Mouse (Mus musculus): ENCODE data around the gene Limch1.

The Limch1 gene

DNA sequence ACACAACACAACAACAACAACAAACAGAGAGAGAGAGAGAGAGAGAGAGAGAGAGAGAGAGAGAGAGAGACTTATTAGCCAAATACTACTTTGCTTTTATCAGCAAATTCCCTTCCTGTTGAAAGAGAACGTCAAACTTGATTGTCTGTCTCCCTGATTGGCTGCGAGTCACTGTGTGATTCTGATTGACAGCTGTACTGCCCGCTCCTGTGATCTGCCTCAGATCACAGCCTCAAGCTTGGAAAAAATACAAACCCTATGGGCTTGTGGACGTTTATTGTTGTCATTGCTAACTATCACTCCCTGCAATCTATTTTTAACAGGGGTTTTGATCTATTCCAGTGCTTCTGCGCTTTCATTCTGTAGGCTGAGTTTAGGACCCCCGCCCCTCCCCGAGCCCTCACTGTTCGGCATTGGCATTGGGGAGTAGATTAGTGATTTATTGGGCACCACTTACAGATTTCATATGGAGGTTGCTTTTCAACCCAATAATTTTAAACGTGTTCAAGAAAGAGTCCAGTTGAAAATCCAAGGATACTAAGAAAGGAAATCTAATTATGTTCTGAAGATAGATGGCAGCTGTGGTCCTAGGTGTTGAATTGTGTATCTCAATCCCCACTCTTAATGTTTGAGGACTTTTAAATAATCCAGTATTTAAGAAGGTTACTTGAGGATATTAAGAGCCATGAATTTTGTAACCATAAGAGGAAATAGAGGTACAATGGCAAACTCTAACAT lies 39.2 kb downstream of the Limch1 start:
- no peak for DNase-seq (ENCODE audit: low spot score in 2 of 2)

DNA sequence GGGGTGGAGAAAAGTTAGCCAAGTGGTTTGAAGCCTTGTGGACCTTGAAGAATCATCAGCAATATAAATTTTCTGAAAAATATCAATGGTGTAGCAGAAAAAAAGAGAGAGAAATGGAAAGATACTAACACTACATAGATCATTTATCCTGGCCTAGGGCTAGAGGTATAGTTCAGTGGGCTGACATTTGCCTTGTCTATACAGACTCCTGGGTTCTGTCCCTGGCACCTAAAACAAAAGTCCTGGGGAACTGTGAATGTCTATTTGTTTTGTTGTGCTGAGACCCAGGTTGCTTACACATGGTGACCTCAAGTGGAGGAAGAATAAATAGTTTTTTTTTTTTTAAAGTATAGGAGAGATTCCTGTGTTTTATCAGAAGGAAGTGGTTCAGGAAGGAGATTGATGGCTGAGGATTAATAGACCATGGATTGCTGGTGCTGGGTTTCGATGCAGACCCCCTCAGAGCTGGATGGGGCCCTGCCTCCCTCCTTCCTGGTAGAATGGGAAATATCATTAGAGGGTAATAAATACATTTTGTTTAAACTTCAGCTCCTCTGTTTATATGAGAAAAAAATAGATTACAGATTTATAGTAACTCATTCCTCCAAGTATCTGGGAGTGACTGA lies 40.5 kb downstream of the Limch1 start:
- DNase-seq (ENCODE audit: low spot score in 2 of 2), result no peak

GRCm38 (mm10) chr5:66786621-66787061 lies 41.0 kb downstream of the Limch1 start:
- DNase-seq (ENCODE audit: low spot score in 2 of 2), result no peak

GRCm38 (mm10) chr5:66789041-66789440 lies 43.4 kb downstream of the Limch1 start:
- DNase-seq (ENCODE audit: low spot score in 2 of 2), result no peak

GRCm38 (mm10) chr5:66791161-66791560 lies 45.5 kb downstream of the Limch1 start:
- DNase-seq (ENCODE audit: low spot score in 2 of 2), result no peak

DNA sequence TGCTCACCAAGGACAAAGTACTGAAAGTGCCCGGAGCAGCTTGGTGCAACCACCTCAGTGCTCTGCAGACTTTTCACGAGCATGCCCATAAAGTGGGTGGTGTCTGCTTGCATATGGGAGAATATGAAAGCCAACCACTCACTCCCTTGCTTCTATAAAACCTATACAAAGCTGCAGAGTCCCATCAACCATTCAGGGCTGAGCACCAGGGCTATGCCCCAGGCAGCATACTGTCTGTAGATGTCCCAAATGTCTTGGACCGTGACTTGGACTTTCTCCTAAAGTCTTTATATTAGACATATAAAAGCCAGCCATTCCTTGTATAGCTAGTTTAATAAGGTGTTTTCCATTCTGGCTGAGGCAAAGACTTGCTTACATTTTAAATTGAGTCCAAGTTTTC lies 47.6 kb downstream of the Limch1 start:
- no peak for DNase-seq (ENCODE audit: low spot score in 2 of 2)

DNA sequence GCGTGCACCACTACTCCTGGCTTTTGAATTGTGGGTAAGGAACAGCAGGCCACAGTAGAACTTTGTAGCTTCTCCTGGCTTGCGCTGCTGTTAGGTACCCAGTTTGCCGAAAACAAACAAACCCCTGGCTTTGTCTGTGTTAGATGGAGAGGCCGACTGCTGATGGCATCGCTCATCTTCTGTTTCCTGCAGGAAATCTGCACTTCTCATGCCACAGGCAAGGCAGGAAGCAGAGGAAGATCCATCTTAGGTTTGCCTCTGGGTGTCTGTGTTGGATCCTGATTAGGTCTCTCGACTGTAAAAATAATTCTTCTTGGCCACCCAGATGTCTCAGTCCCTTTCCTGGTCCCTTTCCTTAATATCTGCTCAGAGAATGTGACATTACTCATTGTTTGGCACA lies 51.7 kb downstream of the Limch1 start:
- DNase-seq (ENCODE audit: low spot score in 2 of 2), result no peak

- no peak for DNase-seq (ENCODE audit: low spot score in 2 of 2)
These were observed 52.5 kb downstream of the Limch1 start for GRCm38 (mm10) chr5:66798135-66798534.

- DNase-seq (ENCODE audit: low spot score in 2 of 2), result no peak
These were observed 53.0 kb downstream of the Limch1 start for GRCm38 (mm10) chr5:66798591-66799003.

DNA sequence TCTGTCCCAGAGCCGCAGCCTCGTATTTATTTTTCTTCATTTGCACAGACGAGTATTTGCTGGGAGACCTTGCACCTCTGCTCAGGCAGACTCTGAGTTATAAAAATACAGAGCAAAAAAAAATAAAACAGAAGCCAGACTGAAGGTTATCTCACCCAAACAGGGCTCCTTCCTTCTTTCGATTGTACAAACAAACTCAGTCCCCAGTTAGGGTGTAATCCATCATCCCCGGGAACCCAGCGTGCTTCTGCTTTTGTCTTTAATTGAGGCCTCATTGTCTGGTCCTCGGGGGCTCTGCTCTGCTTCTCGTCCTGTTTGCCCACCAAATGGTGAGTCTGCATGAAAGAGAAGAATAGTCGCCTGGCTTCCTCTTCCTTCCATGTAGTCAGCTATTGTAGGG lies 54.6 kb downstream of the Limch1 start:
- no peak for DNase-seq (ENCODE audit: low spot score in 2 of 2)

- no peak for DNase-seq (ENCODE audit: low spot score in 2 of 2)
These were observed 55.4 kb downstream of the Limch1 start for GRCm38 (mm10) chr5:66800977-66801376.

GRCm38 (mm10) chr5:66802196-66802595 lies 56.6 kb downstream of the Limch1 start:
- no peak for DNase-seq (ENCODE audit: low spot score in 2 of 2)

DNA sequence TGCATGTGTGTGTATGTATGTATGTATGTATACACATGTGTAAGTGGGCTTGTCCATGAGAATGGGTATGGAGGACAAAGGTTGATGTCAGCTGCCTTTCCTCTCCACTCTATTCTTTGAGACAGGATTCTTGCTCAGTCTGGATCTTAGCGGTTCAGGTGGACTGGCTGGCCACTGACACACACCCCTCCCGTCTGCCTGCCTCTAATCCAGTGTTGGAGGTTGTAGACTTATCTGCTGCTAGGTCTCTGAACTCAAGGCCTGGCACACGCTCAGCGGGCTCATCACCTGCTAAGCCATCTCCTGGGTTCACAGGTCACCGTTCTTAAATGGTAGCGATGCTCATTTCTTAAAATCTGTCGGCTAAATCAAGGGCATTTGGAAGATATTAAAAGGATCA lies 60.7 kb downstream of the Limch1 start:
- no peak for DNase-seq (ENCODE audit: low spot score in 2 of 2)

DNA sequence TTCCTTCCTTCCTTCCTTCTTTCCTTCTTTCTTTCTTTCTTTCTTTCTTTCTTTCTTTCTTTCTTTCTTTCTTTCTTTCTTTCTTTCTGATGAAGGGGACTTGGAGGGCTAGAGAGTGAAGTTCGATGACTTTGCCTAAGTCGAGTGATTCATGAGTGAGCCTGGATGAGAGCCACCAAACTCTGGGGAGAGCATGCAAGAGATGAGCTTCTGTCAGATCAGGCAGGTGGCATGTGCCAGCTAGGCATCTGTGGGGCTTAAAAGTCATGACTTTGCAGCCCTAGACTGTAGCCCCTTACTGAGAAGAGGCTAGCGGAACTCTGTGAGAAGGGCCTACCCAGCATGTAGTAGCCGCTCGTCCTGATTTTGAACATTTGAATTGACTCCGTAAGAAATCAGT lies 62.1 kb downstream of the Limch1 start:
- no peak for DNase-seq (ENCODE audit: low spot score in 2 of 2)

DNA sequence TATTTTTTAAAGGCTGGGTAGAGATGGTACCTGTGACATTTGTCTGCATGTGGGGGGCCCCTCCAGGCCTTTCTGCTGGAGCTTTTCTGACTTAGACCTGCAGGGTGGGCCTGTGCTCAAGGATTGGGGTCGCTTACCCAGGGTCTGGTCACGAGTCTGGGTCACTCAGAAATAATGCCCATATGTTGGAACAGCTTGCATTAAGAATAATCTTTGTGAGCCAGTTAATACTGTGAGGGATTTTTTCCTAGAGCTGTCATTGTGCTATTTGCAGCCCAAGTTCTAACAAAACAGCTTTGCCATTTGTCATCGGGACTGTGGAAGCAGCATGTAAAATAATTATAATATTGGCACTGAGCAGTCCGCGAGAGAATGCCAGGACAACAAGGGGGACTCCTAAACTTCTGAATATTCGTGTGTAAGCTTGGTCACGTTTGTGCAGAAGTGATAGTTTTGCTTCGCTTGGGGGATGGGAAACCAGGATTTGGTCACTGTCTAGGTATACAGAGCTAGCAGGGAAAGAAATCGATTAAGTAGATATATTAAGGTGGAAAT lies 63.5 kb downstream of the Limch1 start:
- DNase-seq (ENCODE audit: low spot score in 2 of 2), result no peak

GRCm38 (mm10) chr5:66810396-66810795 lies 64.8 kb downstream of the Limch1 start:
- DNase-seq (ENCODE audit: low spot score in 2 of 2), result no peak

- no peak for DNase-seq (ENCODE audit: low spot score in 2 of 2)
These were observed 69.0 kb downstream of the Limch1 start for GRCm38 (mm10) chr5:66814674-66815073.

DNA sequence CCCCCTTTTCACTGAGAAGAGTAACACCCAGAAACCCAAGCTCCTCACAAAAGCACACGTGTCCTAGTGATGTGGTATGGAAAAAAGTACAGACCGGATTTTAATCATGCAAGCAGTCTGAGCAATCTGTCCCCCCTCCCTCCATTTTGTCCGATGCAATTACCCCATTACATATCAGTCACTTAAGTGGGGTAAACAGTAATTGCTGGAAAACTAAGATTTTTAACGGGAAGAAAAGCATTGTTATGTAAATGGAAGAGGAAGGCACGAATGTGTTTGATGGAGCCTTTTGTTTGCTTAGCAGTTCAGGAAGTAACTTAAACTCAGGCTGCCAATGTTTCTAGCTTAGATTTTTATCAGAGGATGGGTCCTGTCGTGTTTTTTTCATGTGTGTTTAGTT lies 70.2 kb downstream of the Limch1 start:
- no peak for DNase-seq (ENCODE audit: low spot score in 2 of 2)

GRCm38 (mm10) chr5:66816751-66817150 lies 71.1 kb downstream of the Limch1 start:
- DNase-seq (ENCODE audit: low spot score in 2 of 2), result no peak

- DNase-seq (ENCODE audit: low spot score in 2 of 2), result no peak
These were observed 71.7 kb downstream of the Limch1 start for GRCm38 (mm10) chr5:66817184-66817956.

- no peak for DNase-seq (ENCODE audit: low spot score in 2 of 2)
These were observed 77.0 kb downstream of the Limch1 start for GRCm38 (mm10) chr5:66822500-66823205.

DNA sequence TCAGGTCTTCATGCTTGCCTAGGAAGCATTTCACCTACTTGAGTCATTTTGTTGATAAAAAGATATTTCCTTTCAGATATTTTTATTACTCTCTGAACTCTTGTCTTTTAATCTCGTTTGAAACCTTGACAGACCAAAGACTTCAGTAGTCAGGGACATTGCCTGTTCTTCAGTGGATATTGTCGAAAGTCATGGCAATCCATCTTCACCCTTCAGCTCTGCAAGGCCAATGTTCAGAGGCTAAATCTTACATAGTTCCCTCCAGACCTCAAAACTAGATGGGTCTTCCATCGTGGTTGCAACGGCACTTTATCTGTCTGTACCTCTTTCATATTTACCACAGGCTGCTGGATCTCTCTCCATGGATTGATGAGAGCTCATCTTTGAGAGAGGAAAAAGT lies 80.0 kb downstream of the Limch1 start:
- no peak for DNase-seq (ENCODE audit: low spot score in 2 of 2)

Data from right cerebral cortex, postnatal 36 days (tissue).